Mouse (Mus musculus) neural tube, embryonic 13.5 days (tissue): ENCODE measurements around the gene Gm20521. TPM values are rescaled to one million over a fixed set of nuclear protein-coding genes. Genes with fewer than 3 reads are reported as not detected.

ENCODE experiments used
- ATAC-seq: fragments of 200-750 bp; cut with Nextera tagmentation; 2 replicates; pipeline ENCODE4 v1.8.0; 2017; ENCODE audit warnings: low read depth, mild to moderate bottlenecking, moderate TSS enrichment, moderate library complexity
- H3K27ac ChIP-seq: fragments of 300-500 bp; sonication (generic); replicated peaks from 2 replicates; pipeline ENCODE4 v1.5.1; 2015; ENCODE audit warnings: moderate library complexity, mild to moderate bottlenecking, inconsistent platforms
- H3K27me3 ChIP-seq: fragments of 300-500 bp; sonication (generic); 2 replicates; pipeline ENCODE4 v1.6.1; 2015; ENCODE audit warnings: mild to moderate bottlenecking, inconsistent platforms
- H3K36me3 ChIP-seq: fragments of 300-500 bp; sonication (generic); 2 replicates; pipeline ENCODE4 v1.6.1; 2015; ENCODE audit warnings: mild to moderate bottlenecking, inconsistent platforms
- H3K4me1 ChIP-seq: fragments of 300-500 bp; sonication (generic); replicated peaks from 2 replicates; pipeline ENCODE4 v1.6.1; 2015; ENCODE audit warnings: inconsistent platforms
- H3K4me2 ChIP-seq: fragments of 300-500 bp; sonication (generic); 2 replicates; pipeline ENCODE4 v1.6.1; 2015; ENCODE audit warnings: inconsistent platforms, mild to moderate bottlenecking, moderate library complexity
- H3K4me3 ChIP-seq: fragments of 300-500 bp; sonication (generic); 2 replicates; pipeline ENCODE4 v1.5.1; 2015; ENCODE audit warnings: mild to moderate bottlenecking, inconsistent platforms
- H3K9ac ChIP-seq: fragments of 300-500 bp; sonication (generic); 2 replicates; pipeline ENCODE4 v1.6.1; 2015; ENCODE audit warnings: moderate library complexity, mild to moderate bottlenecking, inconsistent platforms
- H3K9me3 ChIP-seq: fragments of 300-500 bp; sonication (generic); 2 replicates; pipeline ENCODE4 v1.6.1; 2016; ENCODE audit warnings: inconsistent platforms
- WGBS: fragments of 180-500 bp; shearing (Covaris S2); methylation state at CpG from one replicate; pipeline ENCODE4 v1.1.7; 2015; 5-methylcytosine and 5-hydroxymethylcytosine counted together
- polyA plus RNA-seq: library from polyadenylated mRNA; unstranded; fragments of >200 nt; fragmentation: Nextera tagmentation; extraction: Ambion mirVana; gene quantifications from 2 replicates; pipeline ENCODE4 v1.2.1, GENCODE M21; 2015

Gene Gm20521
- polyA plus RNA-seq, 1 experiment from 2014 or later: not detected

- H3K27me3 ChIP-seq: peaks cover 3% of the 10 kb centered on the region
- H3K4me3 ChIP-seq: peak within 1 kb of the TSS; percentile 56
- peak within 1 kb of the TSS; percentile 95 for H3K27ac ChIP-seq
- peaks cover 16% of the 10 kb centered on the region for H3K36me3 ChIP-seq
- 2% methylated on average over 49 of the region's 57 CpGs for WGBS
- peak within 1 kb of the TSS; percentile 87 for H3K9ac ChIP-seq
- H3K9me3 ChIP-seq: peaks cover 10% of the 10 kb centered on the region; the same call in 1 of the 2 replicates
- H3K4me2 ChIP-seq: peak within 1 kb of the TSS; percentile 94
- H3K4me1 ChIP-seq: peaks cover 47% of the 10 kb centered on the region
- ATAC-seq: peak; percentile 67
Measured at GRCm38 (mm10) chr14:54925349-54926342, 42.4 kb downstream of the Gm20521 start, which contains the start of gene Efs. Gene Efs, minus strand, starts transcription at chr14:54926126.

GRCm38 (mm10) chr14:54926401-54927158, 43.3 kb downstream of the Gm20521 start:
- peaks cover 3% of the 10 kb centered on the region for H3K27me3 ChIP-seq
- under 1% methylated on average over 51 of the region's 58 CpGs for WGBS
- peak overlapping the region; percentile 56 for H3K4me3 ChIP-seq
- peak overlapping the region; percentile 94 for H3K4me2 ChIP-seq
- peak overlapping the region; percentile 95 for H3K27ac ChIP-seq
- ATAC-seq: peak; percentile 70
- H3K9me3 ChIP-seq: 0 out of 2 replicates have a peak, but pooled peaks cover 1% of the 10 kb centered on the region
- peaks cover 48% of the 10 kb centered on the region for H3K4me1 ChIP-seq
- H3K36me3 ChIP-seq: 0 out of 2 replicates have a peak, but pooled peaks cover 7% of the 10 kb centered on the region
- H3K9ac ChIP-seq: peak overlapping the region; percentile 87

- H3K27ac ChIP-seq: peak overlapping the region; percentile 95
- ATAC-seq: no peak
- peak overlapping the region; percentile 56 for H3K4me3 ChIP-seq
- H3K27me3 ChIP-seq: peaks cover 3% of the 10 kb centered on the region
- H3K4me2 ChIP-seq: peak overlapping the region; percentile 94
- no peaks in the 10 kb centered on the region for H3K9me3 ChIP-seq
- 12% methylated on average over 7 of the region's 7 CpGs for WGBS
- H3K9ac ChIP-seq: peak overlapping the region; percentile 87
- H3K36me3 ChIP-seq: no peaks in the 10 kb centered on the region
- H3K4me1 ChIP-seq: peaks cover 48% of the 10 kb centered on the region
Measured at GRCm38 (mm10) chr14:54927296-54927695, 44.1 kb downstream of the Gm20521 start.

- H3K4me3 ChIP-seq: no peak overlapping the region
- no peak overlapping the region for H3K9ac ChIP-seq
- no peak for ATAC-seq
- no peak overlapping the region for H3K27ac ChIP-seq
- peaks cover 43% of the 10 kb centered on the region for H3K4me1 ChIP-seq
- no peaks in the 10 kb centered on the region for H3K9me3 ChIP-seq
- no peaks in the 10 kb centered on the region for H3K36me3 ChIP-seq
- no peak overlapping the region for H3K4me2 ChIP-seq
- H3K27me3 ChIP-seq: peaks cover 3% of the 10 kb centered on the region
- WGBS: 73% methylated on average over 5 of the region's 5 CpGs
Measured at GRCm38 (mm10) chr14:54929801-54930200, 46.6 kb downstream of the Gm20521 start.

- H3K27me3 ChIP-seq: peaks cover 3% of the 10 kb centered on the region
- peaks cover 39% of the 10 kb centered on the region for H3K4me1 ChIP-seq
- ATAC-seq: no peak
- no peak overlapping the region for H3K4me2 ChIP-seq
- 14% methylated on average over 2 of the region's 2 CpGs for WGBS
- no peaks in the 10 kb centered on the region for H3K36me3 ChIP-seq
- no peaks in the 10 kb centered on the region for H3K9me3 ChIP-seq
- no peak overlapping the region for H3K4me3 ChIP-seq
- no peak overlapping the region for H3K9ac ChIP-seq
- H3K27ac ChIP-seq: no peak overlapping the region
Measured at GRCm38 (mm10) chr14:54930431-54930830, 47.2 kb downstream of the Gm20521 start.

- Histone ChIP-seq H3K27ac (0 out of 2 replicates have a peak within 1 kb of the TSS, but pooled peaks have one; percentile 42), H3K27me3 (peaks cover 3% of the 10 kb centered on the region), H3K4me2 (peak within 1 kb of the TSS; percentile 22), H3K4me3 (0 out of 2 replicates have a peak within 1 kb of the TSS, but pooled peaks have one; percentile 10), H3K4me1 (peaks cover 34% of the 10 kb centered on the region), H3K36me3 (no peaks in the 10 kb centered on the region), H3K9me3 (no peaks in the 10 kb centered on the region), H3K9ac (no peak within 1 kb of the TSS)
- ATAC-seq: no peak
- WGBS: 25% methylated on average over 6 of the region's 6 CpGs
Measured at GRCm38 (mm10) chr14:54932645-54933150, 49.5 kb downstream of the Gm20521 start, which contains the start of gene Il25. Gene Il25, plus strand, starts transcription at chr14:54932695.

GRCm38 (mm10) chr14:54935904-54936830, 52.9 kb downstream of the Gm20521 start, which contains the start of gene Cmtm5:
Gene Cmtm5, plus strand, starts transcription at chr14:54936261.
- ATAC-seq: peak; percentile 58
- H3K4me2 ChIP-seq: peak within 1 kb of the TSS; percentile 32
- no peaks in the 10 kb centered on the region for H3K36me3 ChIP-seq
- peaks cover 25% of the 10 kb centered on the region for H3K4me1 ChIP-seq
- H3K27me3 ChIP-seq: no peaks in the 10 kb centered on the region
- peak within 1 kb of the TSS; percentile 74 for H3K27ac ChIP-seq
- H3K4me3 ChIP-seq: 0 out of 2 replicates have a peak within 1 kb of the TSS, but pooled peaks have one; percentile 12
- H3K9me3 ChIP-seq: no peaks in the 10 kb centered on the region
- peak within 1 kb of the TSS; percentile 58 for H3K9ac ChIP-seq
- 32% methylated on average over 8 of the region's 8 CpGs for WGBS

GRCm38 (mm10) chr14:54936831-54937160, 53.6 kb downstream of the Gm20521 start:
- Histone ChIP-seq H3K4me1 (peaks cover 25% of the 10 kb centered on the region), H3K27ac (peak overlapping the region; percentile 74), H3K36me3 (no peaks in the 10 kb centered on the region), H3K9ac (peak overlapping the region; percentile 58), H3K27me3 (no peaks in the 10 kb centered on the region), H3K4me2 (peak overlapping the region; percentile 32), H3K4me3 (0 out of 2 replicates have a peak overlapping the region, but pooled peaks have one; percentile 12), H3K9me3 (no peaks in the 10 kb centered on the region)
- no peak for ATAC-seq
- WGBS: 69% methylated on average over 6 of the region's 6 CpGs

GRCm38 (mm10) chr14:54937361-54938182, 54.3 kb downstream of the Gm20521 start:
- Histone ChIP-seq H3K4me3 (no peak overlapping the region), H3K4me2 (peak overlapping the region; percentile 23; the same call in 1 of the 2 replicates), H3K4me1 (peaks cover 24% of the 10 kb centered on the region), H3K9me3 (no peaks in the 10 kb centered on the region), H3K36me3 (no peaks in the 10 kb centered on the region), H3K27me3 (no peaks in the 10 kb centered on the region), H3K9ac (no peak overlapping the region), H3K27ac (no peak overlapping the region)
- no peak for ATAC-seq
- WGBS: 86% methylated on average over 16 of the region's 16 CpGs

GRCm38 (mm10) chr14:54938431-54939219, 55.4 kb downstream of the Gm20521 start:
- WGBS: 80% methylated on average over 15 of the region's 15 CpGs
- no peak overlapping the region for H3K9ac ChIP-seq
- no peak overlapping the region for H3K4me2 ChIP-seq
- no peaks in the 10 kb centered on the region for H3K27me3 ChIP-seq
- no peak for ATAC-seq
- no peaks in the 10 kb centered on the region for H3K9me3 ChIP-seq
- no peak overlapping the region for H3K27ac ChIP-seq
- no peak overlapping the region for H3K4me3 ChIP-seq
- no peaks in the 10 kb centered on the region for H3K36me3 ChIP-seq
- H3K4me1 ChIP-seq: peaks cover 17% of the 10 kb centered on the region
